Mouse (Mus musculus) embryonic facial prominence, embryonic 11.5 days (tissue): ENCODE measurements around the gene Clec4g. TPM values are rescaled to one million over a fixed set of nuclear protein-coding genes. Genes with fewer than 3 reads are reported as not detected.

Source experiments
- ATAC-seq: fragments of 200-750 bp; cut with Nextera tagmentation; replicated peaks from 2 replicates; pipeline ENCODE4 v1.8.0; 2017; ENCODE audit warnings: low read depth; ENCODE audit not compliant: insufficient number of reproducible peaks, low FRiP score, low TSS enrichment
- DNase-seq: peaks from one replicate; pipeline ENCODE4 v3.0.0-alpha.2; 2015; ENCODE audit warnings: low spot score
- H3K27ac ChIP-seq: fragments of 300-500 bp; sonication (generic); replicated peaks from 2 replicates; pipeline ENCODE4 v1.5.1; 2014; ENCODE audit warnings: mild to moderate bottlenecking, low read depth, low read length, control low read depth
- H3K27me3 ChIP-seq: fragments of 300-500 bp; sonication (generic); 2 replicates; pipeline ENCODE4 v1.6.1; 2014; ENCODE audit warnings: mild to moderate bottlenecking, low read length, moderate library complexity, mixed read lengths; ENCODE audit not compliant: control insufficient read depth, insufficient read depth
- H3K36me3 ChIP-seq: fragments of 300-500 bp; sonication (generic); replicated peaks from 2 replicates; pipeline ENCODE4 v1.6.1; 2014; ENCODE audit warnings: low read depth, mild to moderate bottlenecking, low read length, moderate library complexity, mixed read lengths; ENCODE audit not compliant: control insufficient read depth, insufficient read depth
- H3K4me1 ChIP-seq: fragments of 300-500 bp; sonication (generic); 2 replicates; pipeline ENCODE4 v1.6.1; 2014; ENCODE audit warnings: low read length, mixed read lengths; ENCODE audit not compliant: control insufficient read depth, insufficient read depth
- H3K4me2 ChIP-seq: fragments of 300-500 bp; sonication (generic); 2 replicates; pipeline ENCODE4 v1.6.1; 2014; ENCODE audit warnings: low read depth, mild to moderate bottlenecking, control low read depth, low read length, moderate library complexity
- H3K4me3 ChIP-seq: fragments of 300-500 bp; sonication (generic); 2 replicates; pipeline ENCODE4 v1.5.1; 2014; ENCODE audit warnings: low read depth, low read length, control low read depth
- H3K9ac ChIP-seq: fragments of 300-500 bp; sonication (generic); replicated peaks from 2 replicates; pipeline ENCODE4 v1.6.1; 2014; ENCODE audit warnings: mild to moderate bottlenecking, control low read depth, low read length
- H3K9me3 ChIP-seq: fragments of 300-500 bp; sonication (generic); replicated peaks from 2 replicates; pipeline ENCODE4 v1.6.1; 2016; ENCODE audit warnings: mild to moderate bottlenecking, low read length, inconsistent platforms, mixed read lengths; ENCODE audit not compliant: control insufficient read depth
- WGBS: fragments of 180-500 bp; shearing (Covaris S2); extraction: QIAGEN DNeasy Blood & Tissue Kit; methylation state at CpG from one replicate; pipeline ENCODE4 v1.1.7; 2014; 5-methylcytosine and 5-hydroxymethylcytosine counted together
- polyA plus RNA-seq: library from polyadenylated mRNA; unstranded; fragments of >200 nt; fragmentation: Nextera tagmentation; extraction: Ambion mirVana; gene quantifications from 2 replicates; pipeline ENCODE4 v1.2.1, GENCODE M21; 2014

Gene Clec4g
- polyA plus RNA-seq, 1 experiment from 2014 or later = 0.28 TPM

DNA sequence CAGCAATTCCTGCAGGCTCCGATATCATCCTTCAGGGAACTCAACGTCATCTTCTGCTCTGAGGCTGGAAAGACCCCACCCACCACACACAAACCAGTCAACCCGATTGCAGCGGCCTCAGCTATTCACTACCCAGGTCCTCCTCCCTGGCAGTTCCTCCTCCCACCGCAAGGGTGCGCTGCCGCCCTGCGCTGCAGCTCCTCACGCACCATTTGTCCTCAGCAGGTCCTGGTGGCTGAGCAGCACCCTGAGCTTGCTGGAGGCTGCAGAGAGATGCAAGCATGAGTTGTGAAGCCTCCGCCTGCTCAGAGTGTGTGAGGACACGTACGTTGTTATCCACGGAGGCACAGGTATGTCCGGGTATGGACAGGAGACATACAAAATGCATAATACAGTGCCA lies 1.9 kb downstream of the Clec4g start:
- Histone ChIP-seq H3K9ac (no peak overlapping the region), H3K36me3 (no peaks in the 10 kb centered on the region), H3K27ac (no peak overlapping the region), H3K4me1 (no peaks in the 10 kb centered on the region), H3K4me2 (no peak overlapping the region), H3K27me3 (no peaks in the 10 kb centered on the region), H3K9me3 (no peaks in the 10 kb centered on the region), H3K4me3 (no peak overlapping the region)
- WGBS = 17% methylated on average over 14 of the region's 14 CpGs
- DNase-seq (peak; percentile 61), ATAC-seq (peak; percentile 59; the same call in 1 of the 2 replicates)

DNA sequence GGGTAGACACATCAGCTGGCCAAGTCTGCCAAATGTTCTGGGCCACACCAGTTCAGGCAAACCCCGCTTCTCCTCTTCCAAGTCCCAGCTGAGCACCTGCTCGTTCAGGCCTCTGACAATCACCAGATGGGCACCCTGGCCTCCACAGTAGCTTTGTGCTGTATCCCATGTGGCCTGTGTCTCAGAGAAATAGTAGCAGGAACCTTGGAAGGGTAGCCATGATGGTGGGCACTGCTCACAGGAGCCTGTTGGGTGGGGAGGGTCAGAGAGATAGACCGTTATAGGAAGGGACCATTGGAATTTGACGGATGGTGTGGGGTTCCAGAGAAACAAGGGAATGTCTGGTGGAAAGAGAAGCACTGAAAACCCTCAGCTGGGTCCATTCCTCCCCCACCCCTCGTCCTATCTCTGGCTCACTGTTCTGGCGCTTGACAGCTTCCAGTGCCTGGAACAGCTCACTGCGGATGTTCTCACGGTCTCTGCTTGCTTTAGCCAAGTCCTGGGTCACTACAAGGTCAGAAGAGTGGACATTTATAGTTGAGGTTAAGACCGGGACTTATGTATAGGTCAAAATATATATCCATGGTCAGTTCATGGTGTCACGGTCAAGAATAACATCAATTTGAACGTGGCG lies 3.0 kb downstream of the Clec4g start:
- H3K27me3 ChIP-seq = no peaks in the 10 kb centered on the region
- no peak for DNase-seq
- no peaks in the 10 kb centered on the region for H3K4me1 ChIP-seq
- no peak overlapping the region for H3K4me3 ChIP-seq
- ATAC-seq = no peak
- no peak overlapping the region for H3K4me2 ChIP-seq
- no peaks in the 10 kb centered on the region for H3K9me3 ChIP-seq
- WGBS = 82% methylated on average over 12 of the region's 12 CpGs
- no peaks in the 10 kb centered on the region for H3K36me3 ChIP-seq
- no peak overlapping the region for H3K27ac ChIP-seq
- no peak overlapping the region for H3K9ac ChIP-seq

GRCm38 (mm10) chr8:3711646-3712045 lies 8.8 kb downstream of the Clec4g start:
- no peaks in the 10 kb centered on the region for H3K27me3 ChIP-seq
- DNase-seq (no peak), ATAC-seq (no peak)
- no peaks in the 10 kb centered on the region for H3K9me3 ChIP-seq
- no peaks in the 10 kb centered on the region for H3K4me1 ChIP-seq
- no peak overlapping the region for H3K4me3 ChIP-seq
- no peak overlapping the region for H3K9ac ChIP-seq
- no peak overlapping the region for H3K4me2 ChIP-seq
- H3K27ac ChIP-seq = no peak overlapping the region
- H3K36me3 ChIP-seq = no peaks in the 10 kb centered on the region
- WGBS = 63% methylated on average over 2 of the region's 2 CpGs

- 84% methylated on average over 3 of the region's 3 CpGs for WGBS
- H3K27ac ChIP-seq = no peak overlapping the region
- no peaks in the 10 kb centered on the region for H3K4me1 ChIP-seq
These were observed 10.1 kb downstream of the Clec4g start for GRCm38 (mm10) chr8:3710312-3710711.

GRCm38 (mm10) chr8:3707611-3708010 lies 12.8 kb downstream of the Clec4g start:
- no peak overlapping the region for H3K4me3 ChIP-seq
- H3K9ac ChIP-seq = no peak overlapping the region
- no peaks in the 10 kb centered on the region for H3K27me3 ChIP-seq
- H3K4me1 ChIP-seq = no peaks in the 10 kb centered on the region
- WGBS = 68% methylated on average over 7 of the region's 7 CpGs
- no peak for ATAC-seq
- no peak for DNase-seq
- H3K9me3 ChIP-seq = no peaks in the 10 kb centered on the region
- H3K36me3 ChIP-seq = no peaks in the 10 kb centered on the region
- no peak overlapping the region for H3K4me2 ChIP-seq
- H3K27ac ChIP-seq = no peak overlapping the region

More at GRCm38 (mm10) chr8:3710312-3710711, 10.1 kb downstream of the Clec4g start:
- H3K9me3 ChIP-seq = no peaks in the 10 kb centered on the region
- H3K4me3 ChIP-seq = no peak overlapping the region
- H3K9ac ChIP-seq = no peak overlapping the region
- no peaks in the 10 kb centered on the region for H3K36me3 ChIP-seq
- ATAC-seq (no peak), DNase-seq (no peak)
- no peaks in the 10 kb centered on the region for H3K27me3 ChIP-seq
- H3K4me2 ChIP-seq = no peak overlapping the region

DNA sequence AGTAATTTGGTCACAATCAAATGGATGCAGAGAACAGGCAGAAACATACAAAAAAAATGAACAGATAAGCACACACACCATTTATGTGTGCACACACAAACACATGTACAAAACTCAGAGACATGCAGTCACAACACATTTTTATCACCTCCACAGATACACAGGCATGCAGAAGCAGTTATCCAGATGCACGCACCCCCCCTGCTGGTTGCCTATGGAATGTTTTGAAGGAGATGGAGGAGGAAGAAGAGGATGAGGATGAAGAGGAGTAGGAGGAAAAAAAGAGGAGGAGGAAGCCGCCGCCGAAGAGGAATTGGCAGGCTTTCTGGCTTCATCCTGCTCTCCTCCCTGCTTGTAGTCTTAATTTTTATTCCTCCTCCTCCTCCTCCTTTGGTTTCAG lies 14.7 kb downstream of the Clec4g start:
- no peaks in the 10 kb centered on the region for H3K4me1 ChIP-seq
- no peak overlapping the region for H3K9ac ChIP-seq
- H3K4me3 ChIP-seq = no peak overlapping the region
- ATAC-seq (no peak), DNase-seq (no peak)
- H3K27me3 ChIP-seq = no peaks in the 10 kb centered on the region
- H3K9me3 ChIP-seq = no peaks in the 10 kb centered on the region
- no peak overlapping the region for H3K27ac ChIP-seq
- 55% methylated on average over 4 of the region's 4 CpGs for WGBS
- H3K36me3 ChIP-seq = no peaks in the 10 kb centered on the region
- no peak overlapping the region for H3K4me2 ChIP-seq

GRCm38 (mm10) chr8:3701491-3701890 lies 19.0 kb downstream of the Clec4g start:
- no peak overlapping the region for H3K4me3 ChIP-seq
- H3K27me3 ChIP-seq = no peaks in the 10 kb centered on the region
- H3K4me1 ChIP-seq = no peaks in the 10 kb centered on the region
- no peak overlapping the region for H3K4me2 ChIP-seq
- ATAC-seq = no peak
- no peak overlapping the region for H3K27ac ChIP-seq
- H3K36me3 ChIP-seq = no peaks in the 10 kb centered on the region
- no peak for DNase-seq
- H3K9me3 ChIP-seq = no peaks in the 10 kb centered on the region
- 90% methylated on average over 1 of the region's 1 CpGs for WGBS
- no peak overlapping the region for H3K9ac ChIP-seq

- Histone ChIP-seq H3K4me1 (no peaks in the 10 kb centered on the region), H3K27me3 (no peaks in the 10 kb centered on the region), H3K9ac (no peak within 1 kb of the TSS), H3K4me2 (no peak within 1 kb of the TSS), H3K27ac (no peak within 1 kb of the TSS), H3K36me3 (no peaks in the 10 kb centered on the region), H3K9me3 (no peaks in the 10 kb centered on the region), H3K4me3 (no peak within 1 kb of the TSS)
- no peak for ATAC-seq
- DNase-seq = no peak
- WGBS = 88% methylated on average over 3 of the region's 3 CpGs
These were observed 26.3 kb downstream of the Clec4g start, which contains the start of gene Fcer2a for GRCm38 (mm10) chr8:3694121-3694520. Gene Fcer2a (minus strand): TSS chr8:3694175.
